Mouse (Mus musculus) yolk sac, embryonic 10.5 days (tissue): ENCODE results near the gene Comp.

Experiments used
- DNase-seq: peaks from one replicate; pipeline ENCODE4 v3.0.0-alpha.2; 2017; ENCODE audit warnings: low spot score

Gene Comp

GRCm38 (mm10) chr8:70352657-70353151 is 20.7 kb upstream of the Comp start:
- DNase-seq: peak; percentile 69

- peak; percentile 98 for DNase-seq
Measured at GRCm38 (mm10) chr8:70353194-70353817, 20.1 kb upstream of the Comp start, which contains the start of gene Upf1. Gene Upf1, minus strand, starts transcription at chr8:70353278.

GRCm38 (mm10) chr8:70354004-70354403 is 19.4 kb upstream of the Comp start:
- DNase-seq: no peak

DNA sequence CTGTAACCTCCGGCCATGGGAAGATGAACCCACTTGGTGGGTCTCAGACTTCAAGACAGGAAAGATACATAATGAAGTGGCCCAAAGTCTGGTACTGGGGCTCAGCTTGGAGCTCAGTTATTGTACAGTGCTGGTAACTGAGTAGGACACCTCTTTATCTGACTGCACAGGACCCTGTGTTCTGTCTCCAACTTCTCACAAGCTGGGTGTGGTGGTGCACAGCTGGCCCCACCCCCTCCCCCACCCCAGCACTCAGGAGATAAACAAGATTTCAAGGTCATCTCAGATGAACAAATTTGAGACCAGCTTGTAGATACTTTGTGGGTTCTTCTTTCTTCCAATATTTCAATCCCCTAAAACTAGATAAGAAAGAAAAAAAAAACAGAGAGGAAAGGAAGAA is 17.2 kb upstream of the Comp start:
- DNase-seq: no peak

- no peak for DNase-seq
Measured at GRCm38 (mm10) chr8:70359411-70359810, 13.9 kb upstream of the Comp start.

GRCm38 (mm10) chr8:70360769-70361168 is 12.6 kb upstream of the Comp start:
- no peak for DNase-seq

- no peak for DNase-seq
Measured at GRCm38 (mm10) chr8:70361484-70362032, 11.8 kb upstream of the Comp start.

DNA sequence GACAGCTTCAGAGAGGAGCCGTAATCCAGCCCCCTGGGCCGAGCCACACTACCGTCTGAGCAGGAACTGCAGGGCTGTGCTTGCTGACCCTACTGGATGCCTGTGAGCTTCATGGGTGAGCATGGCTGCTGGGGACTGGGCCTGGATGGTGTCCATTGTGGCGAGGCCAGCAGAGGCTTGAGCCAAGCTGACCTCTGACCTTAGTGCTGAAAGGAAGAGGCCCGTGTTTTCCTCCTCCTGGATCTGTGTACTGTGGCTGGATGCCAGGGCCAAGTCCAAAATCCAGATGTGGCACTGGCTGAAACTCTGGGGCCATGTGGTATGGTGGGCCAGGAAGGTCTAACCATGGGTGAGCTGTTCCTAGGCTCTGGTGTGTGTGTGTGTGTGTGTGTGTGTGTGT is 9.3 kb upstream of the Comp start:
- DNase-seq: peak; percentile 45

- DNase-seq: no peak
Measured at GRCm38 (mm10) chr8:70366588-70366987, 6.8 kb upstream of the Comp start.

- no peak for DNase-seq
Measured at GRCm38 (mm10) chr8:70370476-70370875, 2.9 kb upstream of the Comp start.

DNA sequence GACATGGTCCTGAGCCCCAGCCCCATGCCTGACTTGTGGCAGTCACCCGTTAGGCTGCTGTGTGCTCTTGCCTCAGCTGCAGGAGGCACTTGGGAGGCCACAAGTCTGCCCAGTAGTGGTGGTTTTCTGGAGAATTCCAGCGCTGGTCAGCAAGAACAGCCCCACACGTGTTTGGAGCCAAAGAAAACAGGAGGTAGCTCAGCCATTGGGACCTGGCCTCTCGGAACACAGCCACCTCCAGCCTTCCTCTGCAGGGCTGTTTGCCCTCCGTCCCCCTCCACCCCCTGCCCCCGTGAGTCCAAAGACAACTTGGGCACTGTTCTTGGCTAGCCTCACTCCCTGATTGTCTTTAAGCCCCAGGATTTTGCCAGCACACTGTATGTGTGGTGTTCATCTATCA is 1.4 kb upstream of the Comp start:
- no peak for DNase-seq

GRCm38 (mm10) chr8:70374318-70374927 is 1.1 kb downstream of the Comp start:
- peak; percentile 77 for DNase-seq

- no peak for DNase-seq
Measured at GRCm38 (mm10) chr8:70375212-70375859, 2.0 kb downstream of the Comp start.

GRCm38 (mm10) chr8:70376275-70376741 is 3.0 kb downstream of the Comp start:
- DNase-seq: no peak

GRCm38 (mm10) chr8:70377049-70377448 is 3.7 kb downstream of the Comp start:
- DNase-seq: no peak

- DNase-seq: no peak
Measured at GRCm38 (mm10) chr8:70380069-70380468, 6.7 kb downstream of the Comp start.

GRCm38 (mm10) chr8:70383287-70383686 is 9.9 kb downstream of the Comp start:
- peak; percentile 45 for DNase-seq

DNA sequence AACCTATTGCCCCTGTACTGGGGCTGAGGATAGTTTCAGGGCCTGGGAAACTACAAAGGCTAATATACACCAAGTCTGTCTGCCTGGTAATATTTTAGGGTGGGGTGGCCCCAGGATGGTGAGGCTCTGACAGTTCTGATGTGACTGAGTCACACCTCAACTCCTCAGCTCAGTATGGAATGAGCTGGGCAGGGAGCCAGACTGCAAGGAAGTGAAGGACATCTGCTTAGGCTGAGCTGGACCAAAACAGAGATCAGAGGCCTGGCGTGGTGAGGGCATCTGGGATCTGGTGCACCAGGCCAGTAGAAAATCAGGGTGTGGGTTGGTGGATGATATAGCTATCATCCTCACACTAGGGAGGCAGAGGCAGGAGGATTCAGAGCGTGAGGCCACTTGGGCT is 16.3 kb downstream of the Comp start:
- DNase-seq: no peak

DNA sequence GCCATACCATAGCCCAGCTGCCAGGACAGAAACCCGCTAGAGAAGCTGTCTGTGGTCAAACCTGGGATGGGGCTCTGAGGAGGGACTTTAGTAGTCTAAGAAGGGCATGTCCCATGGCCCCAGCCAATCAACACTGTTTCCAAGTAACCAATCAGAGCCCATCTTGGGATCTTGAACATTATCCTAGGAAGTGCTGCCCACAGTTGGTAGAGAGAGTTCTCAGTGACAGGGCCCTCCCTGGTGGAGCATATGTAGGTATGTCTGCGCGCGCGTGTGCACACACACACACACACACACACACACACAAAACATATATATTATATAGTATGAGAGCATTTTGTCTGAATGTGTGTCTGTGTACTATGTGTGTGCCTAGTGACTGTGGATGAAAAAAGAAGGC is 19.7 kb downstream of the Comp start:
- no peak for DNase-seq

DNA sequence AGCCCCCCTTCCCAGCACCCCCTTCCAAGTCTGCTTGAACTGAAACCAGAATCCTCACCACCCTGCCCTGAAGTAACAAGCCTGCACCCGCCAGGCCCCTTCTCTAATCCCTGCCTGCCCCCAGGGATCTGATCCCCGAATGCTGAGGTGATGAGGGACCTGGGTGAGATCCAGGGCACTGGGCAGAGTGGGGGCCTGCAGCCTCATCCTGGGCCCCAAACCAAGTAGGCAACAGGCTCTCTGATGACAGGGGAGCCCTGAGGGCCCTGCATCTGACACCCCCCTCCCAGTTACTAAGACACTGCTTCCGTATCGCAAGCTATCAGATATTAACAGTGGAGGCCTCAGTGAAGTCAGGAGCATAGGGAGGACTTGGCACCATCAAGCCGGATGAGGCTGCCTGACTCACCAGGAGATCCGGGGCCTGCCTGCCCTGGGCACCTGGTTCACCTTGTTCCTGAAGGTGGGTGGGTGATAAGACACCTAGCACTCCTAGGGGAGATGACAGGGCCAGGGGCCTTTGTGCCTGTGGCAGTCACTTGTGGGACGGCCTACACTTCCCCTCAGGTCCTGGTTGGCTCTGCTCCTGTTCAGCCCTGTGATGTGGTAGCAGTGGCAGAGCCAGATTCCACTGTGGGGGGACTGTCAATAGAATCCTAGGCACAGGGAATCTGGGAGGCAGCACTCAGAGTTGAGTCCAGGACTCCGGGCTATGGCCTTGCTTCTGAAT is 21.1 kb downstream of the Comp start:
- DNase-seq: no peak

DNA sequence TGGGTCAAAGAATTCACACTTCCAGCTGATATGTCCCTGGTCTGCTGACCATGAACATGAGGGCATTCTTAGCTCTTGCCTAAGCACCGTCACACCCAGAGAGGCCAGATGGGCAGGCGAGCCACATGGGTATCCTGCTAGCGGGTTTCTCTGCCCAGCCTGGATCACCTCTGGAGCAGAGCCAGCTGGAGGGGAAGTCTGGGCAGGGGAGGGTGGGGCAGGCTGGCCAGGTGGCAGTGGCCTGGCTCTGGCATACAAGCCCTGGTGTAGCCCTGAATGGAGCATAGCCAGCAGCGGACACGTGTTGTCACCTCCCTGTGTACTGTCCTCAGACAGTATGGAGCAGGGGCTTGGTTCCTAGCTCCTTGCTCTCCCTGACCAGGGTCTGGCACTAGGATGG is 22.3 kb downstream of the Comp start:
- DNase-seq: no peak

- no peak for DNase-seq
Measured at GRCm38 (mm10) chr8:70396184-70396583, 22.8 kb downstream of the Comp start.
